In genomic region chr7:79207140-79207539, GRCm38 (mm10) we compare ENCODE assay signal across 16 mouse cellular contexts. TPM values are rescaled to one million over a fixed set of nuclear protein-coding genes. Genes with fewer than 3 reads are reported as not detected.
DNase-seq lines count a peak whose midpoint lies in the region; ATAC-seq lines count a peak whose summit lies in the region.
"Had no signal": no experiment of that assay in that cellular context is flagged by ENCODE, and none has a peak within 500 bp of the region (broad histone marks: within the 10 kb centered on the region; RNA-seq: fewer than 3 reads in every experiment).

No protein-coding gene starts in this region.

- no peak for ATAC-seq in megakaryocyte, adult 5-6 weeks (ENCODE audit: poor library complexity, severe bottlenecking)
- ATAC-seq: CD4-positive, CD25-positive, alpha-beta regulatory T cell, adult 4 months; forebrain, embryonic 13.5 days had no signal

- H3K27me3 ChIP-seq in megakaryocyte, embryonic 14.5 days (replicated peaks) = peaks cover 43% of the 10 kb centered on the region
- H3K27me3 ChIP-seq: embryonic facial prominence, embryonic 13.5 days; heart, embryonic 15.5 days; neural tube, embryonic 13.5 days had no signal

- peak overlapping the region; percentile 23 for H3K4me3 ChIP-seq in megakaryocyte, embryonic 14.5 days (replicated peaks)
- H3K4me3 ChIP-seq: embryonic facial prominence, embryonic 13.5 days; forebrain, embryonic 13.5 days; heart, embryonic 15.5 days; neural tube, embryonic 13.5 days had no signal

- H3K9me3 ChIP-seq in megakaryocyte, embryonic 14.5 days = no peaks in the 10 kb centered on the region
- H3K9me3 ChIP-seq: embryonic facial prominence, embryonic 13.5 days; forebrain, embryonic 13.5 days; heart, embryonic 15.5 days; neural tube, embryonic 13.5 days had no signal

- peak; percentile 19 for DNase-seq in embryo, embryonic 11 days
- DNase-seq in gonadal fat pad, adult 2 months (ENCODE audit: low read depth) = peak; percentile 42
- DNase-seq in urinary bladder, postnatal 14 days (ENCODE audit: low spot score) = peak; percentile 73
- DNase-seq in kidney, adult 11 months = no peak
- no peak for DNase-seq in spleen, postnatal 36 days (ENCODE audit: low spot score in 2 of 2)
- DNase-seq: adrenal gland, postnatal 14 days; cerebellum, postnatal 14 days; lung, postnatal 36 days; thymus, postnatal 36 days had no signal

- H3K36me3 ChIP-seq in megakaryocyte, embryonic 14.5 days (replicated peaks; ENCODE audit: low read length) = no peaks in the 10 kb centered on the region
- H3K36me3 ChIP-seq: embryonic facial prominence, embryonic 13.5 days; heart, embryonic 15.5 days; neural tube, embryonic 13.5 days had no signal

- no peaks in the 10 kb centered on the region for H3K4me1 ChIP-seq in megakaryocyte, embryonic 14.5 days

RNA-seq across cellular contexts. Expression of gene Mfge8, which starts 58.3 kb away (rescaled TPM):
- polyA plus RNA-seq in megakaryocyte, embryonic 14.5 days (2012; ENCODE audit: insufficient read depth, low replicate concordance) = 42.4 and 57.1 TPM in 2 replicates
- 4.0 and 9.2 TPM in 2 replicates for total RNA-seq in megakaryocyte, adult 5-6 weeks (2015)
- total RNA-seq in megakaryocyte, adult 5-6 weeks (2017) = 9.8 and 10.5 TPM in 2 replicates
- 3,925 and 6,021 TPM in 2 replicates for polyA plus RNA-seq in gonadal fat pad, adult 2 months (2012; rRNA removed)

Comparison
In these comparisons a context has a peak if more than half of its experiments do, and no peak if none do; other contexts are left out.
1. DNase-seq: peak in embryo, embryonic 11 days (single experiment), gonadal fat pad, adult 2 months (single experiment) and urinary bladder, postnatal 14 days (single experiment); none in kidney, adult 11 months (single experiment) and spleen, postnatal 36 days (0 of 2).
2. RNA of gene Mfge8, which starts 58.3 kb away (polyA plus RNA-seq): 3,925 to 6,021 TPM in gonadal fat pad, adult 2 months; 42.4 to 57.1 TPM in megakaryocyte, embryonic 14.5 days; every median in the first group is over 10 times any median in the second.